Mouse (Mus musculus) megakaryocyte progenitor cell, adult 5-6 weeks (primary cell): ENCODE measurements around the gene Srrm3. TPM values are rescaled to one million over a fixed set of nuclear protein-coding genes. Genes with fewer than 3 reads are reported as not detected.

Experiments used
- ATAC-seq: replicated peaks from 2 replicates; pipeline ENCODE4 v1.8.0; 2016; ENCODE audit warnings: mild to moderate bottlenecking, moderate TSS enrichment, inconsistent platforms; ENCODE audit not compliant: poor library complexity
- total RNA-seq, 2 experiments: library from RNA; stranded (forward) in 1 of 2; stranded (reverse) in 1 of 2; fragments of 157-497, 149-512 nt in 1 of 2; fragments of 200-1000 nt in 1 of 2; gene quantifications; 2 replicates each; pipeline versions ENCODE4 v1.2.3 to v1.2.4; 2015 to 2017

The Srrm3 gene
- total RNA-seq, 2 experiments from 2014 or later: not detected

- ATAC-seq: no peak
Observed at GRCm38 (mm10) chr5:135903058-135903457, 96.4 kb downstream of the Srrm3 start.

- ATAC-seq: peak; percentile 78
Observed at GRCm38 (mm10) chr5:135903551-135904151, 97.0 kb downstream of the Srrm3 start.

- ATAC-seq: no peak
Observed at GRCm38 (mm10) chr5:135904259-135904658, 97.6 kb downstream of the Srrm3 start.

DNA sequence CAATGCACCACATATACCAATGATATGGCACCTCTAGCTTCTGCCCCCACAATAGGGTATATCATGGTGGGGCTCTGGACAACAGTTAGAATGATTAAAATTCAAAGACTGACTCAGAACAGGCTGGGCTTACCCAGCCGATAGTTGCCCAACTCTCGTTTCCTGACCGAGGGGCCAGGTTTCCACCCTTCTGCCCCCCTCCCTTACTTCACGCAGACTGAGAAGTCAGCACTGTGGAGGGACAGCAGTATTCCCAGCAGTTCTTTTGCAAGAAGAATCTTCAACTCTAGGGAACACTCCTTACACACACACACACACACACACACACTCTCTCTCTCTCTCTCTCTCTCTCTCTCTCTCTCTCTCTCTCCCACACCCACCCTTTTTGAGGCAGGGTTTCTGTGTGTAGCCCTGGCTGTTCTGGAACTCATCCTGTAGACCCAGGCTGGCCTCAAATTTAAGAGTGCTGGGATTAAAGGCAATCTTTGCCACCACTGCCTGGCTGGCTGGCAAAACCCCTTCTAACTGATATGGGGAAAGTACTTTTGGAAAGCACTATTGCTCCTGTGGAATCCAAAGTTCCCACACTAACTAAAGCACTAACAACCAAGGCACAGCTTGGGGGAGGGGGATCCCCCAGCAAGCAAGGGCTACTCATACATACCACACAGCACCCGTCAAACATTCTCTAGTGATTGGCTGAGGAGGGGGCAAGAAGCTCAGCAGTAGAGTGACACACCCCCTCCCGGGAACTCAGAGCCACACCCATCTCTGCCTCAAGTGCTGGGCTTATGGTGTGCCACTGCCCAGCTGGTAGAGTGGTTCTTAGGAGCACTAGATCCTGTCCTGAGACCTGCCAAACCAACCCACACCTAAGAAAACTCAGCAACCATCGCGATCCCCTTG lies 98.9 kb downstream of the Srrm3 start:
- ATAC-seq: peak; percentile 26; the same call in 1 of the 2 replicates

GRCm38 (mm10) chr5:135906846-135907245 lies 100.2 kb downstream of the Srrm3 start:
- peak; percentile 51 for ATAC-seq

GRCm38 (mm10) chr5:135907256-135907655 lies 100.6 kb downstream of the Srrm3 start:
- ATAC-seq: no peak

DNA sequence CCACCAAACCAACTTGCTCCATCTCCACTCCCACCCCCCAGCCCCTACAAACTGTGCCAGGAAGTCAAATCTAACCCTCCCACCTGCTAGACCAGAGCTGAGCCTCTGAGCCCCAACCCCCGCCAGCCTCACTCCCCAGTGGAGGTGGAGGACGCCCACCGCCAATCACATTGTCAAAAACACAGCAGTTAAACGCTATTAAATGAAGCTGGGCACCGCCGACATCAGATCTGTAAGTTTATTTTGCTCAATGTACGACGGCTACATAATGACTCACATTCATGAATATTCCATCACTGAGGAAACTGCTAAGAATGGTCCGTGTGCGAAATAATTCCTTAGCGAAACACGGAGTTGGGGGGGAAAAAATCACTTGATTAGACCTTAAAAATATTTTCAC lies 101.5 kb downstream of the Srrm3 start:
- ATAC-seq: no peak

- ATAC-seq: no peak
Observed at GRCm38 (mm10) chr5:135908989-135909388, 102.3 kb downstream of the Srrm3 start.

DNA sequence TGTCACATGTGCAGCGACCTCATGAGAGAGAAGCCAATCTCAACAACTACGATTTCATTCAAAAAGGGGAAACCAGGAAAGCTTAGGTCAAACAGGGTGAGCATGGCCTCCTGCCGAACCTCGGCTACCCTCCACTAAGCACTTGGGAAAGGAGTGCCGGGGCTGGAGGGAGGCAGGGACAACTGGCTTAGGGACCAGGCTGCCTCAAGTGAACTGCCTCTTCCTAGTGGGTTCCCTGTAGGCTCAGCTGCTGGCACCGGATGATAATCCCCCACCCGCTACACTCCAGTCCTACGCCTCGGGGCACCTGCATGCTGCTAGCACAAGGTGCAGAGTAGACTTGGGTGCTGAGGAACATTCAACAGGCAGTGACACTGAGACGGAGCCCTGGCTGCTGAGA lies 103.0 kb downstream of the Srrm3 start:
- no peak for ATAC-seq

- ATAC-seq: no peak
Observed at GRCm38 (mm10) chr5:135910813-135911212, 104.1 kb downstream of the Srrm3 start.

DNA sequence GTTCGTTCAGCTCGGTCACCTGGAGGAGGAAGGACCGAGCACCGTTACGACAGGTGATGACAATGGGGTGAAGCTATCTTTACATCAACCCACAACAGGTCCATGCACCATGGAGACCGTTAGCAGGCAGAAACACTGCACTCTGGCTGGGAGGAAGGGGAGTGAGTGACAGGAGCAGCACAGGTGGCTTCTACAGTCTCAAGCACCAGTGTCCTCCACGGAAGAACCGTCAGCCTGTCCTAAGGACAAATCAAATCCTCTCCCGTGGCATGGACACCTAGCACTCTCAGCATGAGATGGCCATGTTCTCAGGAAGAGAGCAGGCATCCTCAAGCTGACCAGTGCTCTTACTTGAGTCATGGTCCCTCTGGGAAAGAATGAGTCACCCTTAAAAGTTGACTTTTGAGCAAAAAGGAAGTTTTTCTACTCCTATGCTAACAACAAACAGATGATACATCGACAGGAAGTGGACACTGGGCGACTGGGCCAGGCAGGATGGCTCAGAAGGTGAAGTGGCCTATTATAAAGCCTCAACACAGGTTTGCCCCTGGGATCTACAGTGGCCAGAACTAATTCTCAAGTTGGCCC lies 105.0 kb downstream of the Srrm3 start:
- ATAC-seq: no peak

DNA sequence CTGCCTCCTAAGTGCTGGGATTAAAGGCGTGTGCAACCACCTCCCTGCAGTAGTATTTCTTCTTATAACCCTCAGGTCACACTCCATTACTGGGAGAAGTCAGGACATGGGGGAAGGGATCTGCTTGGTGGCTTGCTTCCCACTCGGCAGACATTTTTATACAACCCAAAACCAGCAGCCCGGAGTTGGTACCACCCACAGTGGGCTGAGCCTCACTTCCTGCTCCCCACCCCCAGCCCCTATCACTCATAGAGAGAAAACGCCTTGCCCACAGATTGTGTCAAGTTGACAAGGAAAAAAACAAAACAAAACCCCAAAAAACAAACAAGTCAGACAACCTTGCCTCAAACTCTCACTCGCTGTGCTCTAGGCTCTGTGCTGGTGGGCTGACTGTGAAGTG lies 106.5 kb downstream of the Srrm3 start:
- peak; percentile 37; the same call in 1 of the 2 replicates for ATAC-seq

DNA sequence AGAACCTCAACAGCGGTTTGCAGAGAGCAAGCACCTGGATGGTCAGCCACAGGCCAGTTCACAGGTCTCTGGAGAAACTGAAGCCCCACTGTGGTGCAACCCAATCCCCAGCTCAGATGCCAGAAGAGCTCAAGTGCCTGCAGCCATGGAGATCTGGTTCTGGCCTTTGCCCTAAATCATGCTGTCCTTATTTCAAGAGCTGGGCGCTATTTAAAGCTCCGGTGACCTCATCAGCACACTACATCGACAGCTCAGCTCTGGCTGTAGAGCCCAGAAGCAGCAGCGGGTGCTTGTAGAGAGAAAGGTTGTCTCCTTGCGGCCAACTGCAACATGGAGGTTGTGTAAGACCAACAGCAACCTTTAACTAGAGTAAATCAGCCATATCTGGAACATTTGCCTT lies 107.5 kb downstream of the Srrm3 start:
- ATAC-seq: no peak; the same call in 1 of the 2 replicates

DNA sequence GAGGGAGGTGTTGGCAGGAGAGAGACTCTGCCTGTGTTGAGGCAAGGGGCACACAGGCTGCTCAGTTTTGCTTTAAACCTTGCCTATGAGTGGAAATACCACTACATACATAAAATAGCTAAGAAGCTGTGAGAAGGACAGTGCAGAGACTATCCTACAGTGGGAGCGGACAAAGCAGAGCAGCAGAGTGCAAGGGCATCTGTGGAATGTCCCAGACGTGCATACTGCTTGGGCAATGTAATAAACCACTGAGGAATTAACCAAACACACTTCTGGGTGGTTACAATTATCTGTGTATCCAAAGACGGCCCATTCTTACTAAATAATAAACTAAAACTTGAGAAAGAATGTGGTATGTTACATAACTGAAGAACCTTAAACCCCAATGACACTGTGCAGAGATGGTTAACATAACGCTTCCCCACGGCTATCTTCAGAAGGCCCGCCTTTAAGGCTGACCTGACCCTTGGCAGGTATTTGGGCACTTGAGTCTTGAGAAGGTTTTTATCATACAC lies 109.4 kb downstream of the Srrm3 start:
- ATAC-seq: peak; percentile 13; the same call in 1 of the 2 replicates

DNA sequence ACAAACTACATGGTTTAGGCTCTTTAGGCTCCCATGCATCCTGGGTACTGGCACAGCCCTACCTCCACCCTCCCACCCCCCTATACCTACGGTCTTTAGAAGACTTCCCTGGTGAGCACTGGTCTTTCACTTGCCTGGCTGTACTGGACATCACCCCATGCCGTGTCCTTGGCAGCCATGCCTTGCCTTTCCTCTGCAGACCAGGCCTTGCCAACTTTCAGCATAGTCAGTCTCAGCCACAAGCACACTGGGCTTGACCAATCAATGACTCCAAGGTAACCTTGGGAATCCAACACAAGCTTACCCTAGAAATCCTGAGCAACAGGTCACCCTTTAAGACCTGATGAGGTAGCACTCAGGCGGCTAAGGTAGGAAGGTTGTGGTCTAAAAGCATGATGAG lies 109.9 kb downstream of the Srrm3 start:
- no peak for ATAC-seq

DNA sequence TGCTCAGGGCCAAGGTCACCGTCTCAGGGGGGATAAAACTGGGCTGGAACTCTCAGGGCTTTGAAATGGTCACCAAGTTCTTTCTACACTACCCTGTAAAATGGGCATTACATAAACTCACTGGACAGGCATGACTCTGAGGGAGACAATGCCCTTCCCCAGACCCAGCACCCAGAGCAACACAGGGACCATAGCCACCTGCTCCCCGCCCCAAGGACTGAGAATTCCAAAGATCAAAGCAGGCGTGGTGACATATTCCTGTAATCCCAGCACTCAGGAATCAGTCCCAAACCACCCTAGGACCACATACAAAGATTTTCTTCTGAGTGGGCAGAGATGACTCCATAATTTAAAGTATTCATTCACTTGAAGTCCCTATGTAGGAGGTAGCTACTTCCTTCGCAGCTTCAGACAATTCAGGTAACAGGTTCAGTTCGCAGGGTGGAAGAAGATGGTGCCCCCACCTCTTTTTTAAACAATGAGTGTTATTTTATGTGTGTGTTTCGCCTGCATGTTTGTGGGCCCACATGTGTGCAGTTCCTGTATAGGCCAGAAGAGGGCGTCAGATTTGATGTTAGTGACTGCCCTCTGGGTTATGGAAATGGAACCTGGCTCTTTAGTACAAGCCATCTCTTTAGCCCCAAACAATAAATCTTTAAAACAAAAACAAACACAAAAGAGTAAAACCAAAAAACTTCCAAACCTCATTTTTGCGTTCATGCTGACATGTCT lies 110.8 kb downstream of the Srrm3 start:
- no peak for ATAC-seq

DNA sequence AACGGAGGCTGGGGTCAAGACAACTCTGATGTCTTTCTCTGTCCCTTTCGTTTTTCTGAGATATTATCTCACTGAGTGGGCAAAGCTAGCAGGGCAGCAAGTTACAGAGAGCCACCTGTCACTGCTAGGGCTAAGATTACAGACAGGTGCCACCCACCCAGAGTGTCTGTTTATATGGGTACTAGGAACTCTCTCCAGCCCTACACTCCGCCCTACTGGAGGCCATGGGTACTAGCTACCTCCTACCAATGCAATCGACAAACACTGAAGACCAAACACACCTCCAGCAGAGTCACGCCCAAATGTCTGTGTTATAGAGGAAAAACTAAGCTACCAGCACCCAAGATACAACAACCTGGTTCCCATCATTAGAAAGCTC lies 111.4 kb downstream of the Srrm3 start:
- peak; percentile 35; the same call in 1 of the 2 replicates for ATAC-seq

DNA sequence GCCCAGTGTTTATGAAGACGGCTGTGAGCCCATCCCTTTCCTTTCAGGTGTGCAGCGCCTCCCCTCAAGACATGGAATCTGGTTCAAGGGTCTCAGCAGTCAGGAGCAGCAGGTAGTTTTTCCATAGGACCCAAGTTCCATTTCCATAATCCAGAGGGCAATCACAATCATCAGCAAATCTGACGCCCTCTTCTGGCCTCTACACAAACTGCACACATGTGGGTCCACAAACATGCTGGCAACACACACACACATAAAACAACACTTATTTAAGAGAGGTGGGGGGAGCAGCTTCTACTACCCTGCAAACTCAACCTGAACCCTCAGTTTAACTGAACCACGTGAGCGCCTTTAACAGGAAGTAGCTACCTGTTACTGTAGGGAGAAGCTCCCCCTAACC lies 111.9 kb downstream of the Srrm3 start:
- ATAC-seq: no peak

- no peak for ATAC-seq
Observed at GRCm38 (mm10) chr5:135919902-135920301, 113.2 kb downstream of the Srrm3 start.

- ATAC-seq: no peak
Observed at GRCm38 (mm10) chr5:135923901-135924300, 117.2 kb downstream of the Srrm3 start.
